Mouse (Mus musculus) right cerebral cortex, adult 2 months (tissue): ENCODE data around the gene Dtx3.

Source experiments
- DNase-seq, 2 experiments: peaks; one replicate each; pipeline ENCODE4 v3.0.0; 2021 to 2022; ENCODE audit warnings: low spot score in 2 of 2

Dtx3 gene

GRCm38 (mm10) chr10:127186451-127186850 lies 9.1 kb downstream of the Dtx3 start:
- no peak for DNase-seq

- DNase-seq = no peak
These were observed 10.0 kb downstream of the Dtx3 start for GRCm38 (mm10) chr10:127185506-127185905.

GRCm38 (mm10) chr10:127185101-127185500 lies 10.4 kb downstream of the Dtx3 start:
- DNase-seq = no peak

GRCm38 (mm10) chr10:127183759-127184158 lies 11.8 kb downstream of the Dtx3 start:
- no peak for DNase-seq

GRCm38 (mm10) chr10:127182624-127183023 lies 12.9 kb downstream of the Dtx3 start:
- no peak for DNase-seq

- DNase-seq = no peak
These were observed 14.0 kb downstream of the Dtx3 start for GRCm38 (mm10) chr10:127181566-127181965.

GRCm38 (mm10) chr10:127180695-127181047 lies 14.9 kb downstream of the Dtx3 start:
- DNase-seq = no peak

- DNase-seq = peak in 1 of 2 experiments; percentile 59
These were observed 15.4 kb downstream of the Dtx3 start, which contains the start of gene Slc26a10 for GRCm38 (mm10) chr10:127179871-127180694. Slc26a10 (minus strand) TSS chr10:127180645.

GRCm38 (mm10) chr10:127178286-127179027 lies 17.1 kb downstream of the Dtx3 start:
- no peak for DNase-seq

GRCm38 (mm10) chr10:127177719-127178118 lies 17.8 kb downstream of the Dtx3 start:
- peak; percentile 85 to 87 for DNase-seq

GRCm38 (mm10) chr10:127177235-127177634 lies 18.3 kb downstream of the Dtx3 start:
- DNase-seq = no peak

GRCm38 (mm10) chr10:127176756-127177155 lies 18.8 kb downstream of the Dtx3 start:
- no peak for DNase-seq

- no peak for DNase-seq
These were observed 19.3 kb downstream of the Dtx3 start for GRCm38 (mm10) chr10:127176228-127176627.

- DNase-seq = no peak
These were observed 21.4 kb downstream of the Dtx3 start for GRCm38 (mm10) chr10:127174170-127174569.

GRCm38 (mm10) chr10:127173148-127174065 lies 22.1 kb downstream of the Dtx3 start:
- DNase-seq = no peak

GRCm38 (mm10) chr10:127171631-127172200 lies 23.8 kb downstream of the Dtx3 start:
- DNase-seq = no peak

GRCm38 (mm10) chr10:127170837-127171272 lies 24.7 kb downstream of the Dtx3 start:
- DNase-seq = peak; percentile 65 to 69

- peak in 1 of 2 experiments; percentile 18 for DNase-seq
These were observed 25.5 kb downstream of the Dtx3 start for GRCm38 (mm10) chr10:127170002-127170401.

GRCm38 (mm10) chr10:127167614-127168192 lies 27.8 kb downstream of the Dtx3 start:
- peak in 1 of 2 experiments; percentile 10 for DNase-seq

- DNase-seq = peak in 1 of 2 experiments; percentile 11
These were observed 28.5 kb downstream of the Dtx3 start for GRCm38 (mm10) chr10:127166771-127167613.
